Mouse (Mus musculus) small intestine, adult 2 months (tissue): ENCODE measurements around the gene Dennd1a.

Experiments used
- CTCF ChIP-seq: fragments of 200-500 bp; IDR thresholded peaks from 2 replicates; pipeline ENCODE4 v1.5.1; 2012; ENCODE audit warnings: low read depth, mild to moderate bottlenecking, control low read depth, inconsistent platforms, low read length, moderate library complexity, mixed read lengths; ENCODE audit not compliant: insufficient replicate concordance, insufficient read length; ENCODE audit errors: extremely low read depth
- POLR2A ChIP-seq: fragments of 200-500 bp; IDR thresholded peaks from 2 replicates; pipeline ENCODE4 v1.6.1; 2012; ENCODE audit warnings: low read depth, mild to moderate bottlenecking, control low read depth, inconsistent platforms, low read length, moderate library complexity

GRCm38 (mm10) chr2:38211426-38211825 is 75.8 kb downstream of the Dennd1a start:
- TF ChIP-seq POLR2A: no peak
- TF ChIP-seq CTCF: no peak
